Mouse (Mus musculus) hindbrain, embryonic 14.5 days (tissue): ENCODE results near the gene Akip1. TPM values are rescaled to one million over a fixed set of nuclear protein-coding genes. Genes with fewer than 3 reads are reported as not detected.
A peak's percentile ranks its signal among the peaks of the same experiment; 100 is the strongest.

Experiments
- ATAC-seq: fragments of 200-750 bp; cut with Nextera tagmentation; 2 replicates; pipeline ENCODE4 v1.8.0; 2017; ENCODE audit warnings: moderate number of reproducible peaks, mild to moderate bottlenecking, moderate TSS enrichment, moderate library complexity; ENCODE audit not compliant: low FRiP score
- DNase-seq: peaks from one replicate; pipeline ENCODE4 v3.0.0-alpha.2; 2015; ENCODE audit warnings: low spot score
- H3K27ac ChIP-seq: fragments of 300-500 bp; sonication (generic); 2 replicates; pipeline ENCODE4 v1.5.1; 2014; ENCODE audit warnings: mild to moderate bottlenecking, moderate library complexity
- H3K27me3 ChIP-seq: fragments of 300-500 bp; sonication (generic); 2 replicates; pipeline ENCODE4 v1.6.1; 2014; ENCODE audit warnings: mild to moderate bottlenecking, low read length, mixed read lengths; ENCODE audit not compliant: control insufficient read depth, insufficient read depth
- H3K36me3 ChIP-seq: fragments of 300-500 bp; sonication (generic); replicated peaks from 2 replicates; pipeline ENCODE4 v1.6.1; 2014; ENCODE audit not compliant: control insufficient read depth, insufficient read depth
- H3K4me1 ChIP-seq: fragments of 300-500 bp; sonication (generic); replicated peaks from 2 replicates; pipeline ENCODE4 v1.6.1; 2014; ENCODE audit warnings: antibody characterized with exemption, low read length, mixed read lengths; ENCODE audit not compliant: control insufficient read depth, insufficient read depth
- H3K4me2 ChIP-seq: fragments of 300-500 bp; sonication (generic); replicated peaks from 2 replicates; pipeline ENCODE4 v1.6.1; 2014; ENCODE audit warnings: mild to moderate bottlenecking, moderate library complexity
- H3K4me3 ChIP-seq: fragments of 300-500 bp; sonication (generic); replicated peaks from 2 replicates; pipeline ENCODE4 v1.5.1; 2014; ENCODE audit warnings: mild to moderate bottlenecking, low read length
- H3K9ac ChIP-seq: fragments of 300-500 bp; sonication (generic); 2 replicates; pipeline ENCODE4 v1.6.1; 2014
- H3K9me3 ChIP-seq: fragments of 300-500 bp; sonication (generic); 2 replicates; pipeline ENCODE4 v1.6.1; 2016; ENCODE audit warnings: low read length; ENCODE audit not compliant: control insufficient read depth
- WGBS: fragments of 180-500 bp; shearing (Covaris S2); extraction: QIAGEN DNeasy Blood & Tissue Kit; methylation state at CpG from one replicate; pipeline ENCODE4 v1.1.7; 2014; 5-methylcytosine and 5-hydroxymethylcytosine counted together
- polyA plus RNA-seq: library from polyadenylated mRNA; unstranded; fragments of >200 nt; fragmentation: Nextera tagmentation; extraction: Ambion mirVana; gene quantifications from 2 replicates; pipeline ENCODE4 v1.2.1, GENCODE M21; 2014

Akip1 gene
- polyA plus RNA-seq, 1 experiment from 2014 or later: 13.0 TPM

DNA sequence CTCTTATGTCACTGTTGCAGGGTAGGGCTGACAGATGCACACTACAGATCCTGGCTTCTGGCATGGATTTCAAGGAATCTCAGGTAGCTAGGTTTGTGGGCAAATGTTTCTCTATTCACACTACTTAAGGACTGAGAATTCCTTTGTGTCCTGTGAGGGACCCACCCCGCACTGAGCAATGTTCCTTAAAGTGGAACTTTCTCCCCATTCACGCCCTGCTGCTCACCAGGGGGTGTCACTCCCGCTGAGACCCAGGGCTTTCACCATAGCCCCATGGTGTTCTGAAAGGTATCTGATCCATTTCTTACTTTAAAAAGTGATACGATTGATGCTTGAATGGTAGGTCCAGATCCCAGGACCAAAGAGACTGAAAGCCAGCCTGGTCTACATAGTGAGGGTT lies 769 bp upstream of the Akip1 start:
- peak overlapping the region; percentile 59 for H3K4me3 ChIP-seq
- H3K9ac ChIP-seq: no peak overlapping the region
- H3K9me3 ChIP-seq: no peaks in the 10 kb centered on the region
- WGBS: 35% methylated on average over 4 of the region's 4 CpGs
- no peaks in the 10 kb centered on the region for H3K36me3 ChIP-seq
- H3K27ac ChIP-seq: no peak overlapping the region
- no peak for DNase-seq
- ATAC-seq: peak; percentile 1; the same call in 1 of the 2 replicates
- H3K4me2 ChIP-seq: peak overlapping the region; percentile 74
- no peaks in the 10 kb centered on the region; the same call in 1 of the 2 replicates for H3K4me1 ChIP-seq
- no peaks in the 10 kb centered on the region for H3K27me3 ChIP-seq

DNA sequence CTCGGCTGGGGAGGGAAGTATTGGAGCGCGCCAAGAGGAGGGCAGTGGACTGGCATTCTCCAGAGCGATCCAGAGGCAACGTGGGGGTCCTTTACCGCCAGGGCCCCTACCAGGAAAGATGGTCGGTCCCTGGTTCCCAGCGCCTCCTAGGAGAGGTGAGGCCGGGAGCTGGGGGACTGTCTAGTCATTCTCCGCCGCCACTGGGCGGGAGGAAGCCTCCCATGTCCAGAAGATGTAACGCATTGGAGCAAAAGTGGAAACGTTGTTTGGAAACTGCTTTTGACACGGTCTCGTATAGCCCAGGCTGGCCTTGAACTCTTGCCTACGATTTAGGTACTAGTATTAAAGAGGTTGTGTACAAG lies 507 bp downstream of the Akip1 start:
- H3K9me3 ChIP-seq: no peaks in the 10 kb centered on the region
- peak overlapping the region; percentile 63 for H3K9ac ChIP-seq
- H3K4me2 ChIP-seq: peak overlapping the region; percentile 74
- H3K36me3 ChIP-seq: peaks cover 3% of the 10 kb centered on the region
- peak overlapping the region; percentile 55 for H3K27ac ChIP-seq
- 1% methylated on average over 16 of the region's 17 CpGs for WGBS
- ATAC-seq (no peak; the same call in 1 of the 2 replicates), DNase-seq (no peak)
- H3K27me3 ChIP-seq: no peaks in the 10 kb centered on the region
- H3K4me1 ChIP-seq: no peaks in the 10 kb centered on the region; the same call in 1 of the 2 replicates
- H3K4me3 ChIP-seq: peak overlapping the region; percentile 59

DNA sequence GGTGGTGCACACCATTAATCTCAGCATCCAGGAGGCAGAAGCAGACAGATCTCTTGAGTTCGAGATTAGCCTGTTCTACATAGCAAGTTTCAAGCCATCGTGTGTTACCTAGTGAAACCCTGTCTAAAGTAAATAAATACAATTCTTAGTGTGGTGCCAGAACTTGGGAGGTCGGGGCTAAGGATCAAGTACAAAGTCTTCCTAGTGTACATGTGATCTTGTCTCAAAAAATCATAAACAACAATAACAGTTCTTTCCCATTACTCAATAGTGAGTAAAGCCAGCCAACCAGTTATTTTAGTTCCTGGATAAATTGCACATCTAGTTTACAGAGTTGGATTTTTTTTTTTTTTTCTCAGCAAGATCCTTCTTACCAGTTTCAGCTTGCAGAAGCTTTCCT lies 971 bp downstream of the Akip1 start:
- no peak for ATAC-seq
- H3K27me3 ChIP-seq: no peaks in the 10 kb centered on the region
- DNase-seq: no peak
- WGBS: 74% methylated on average over 3 of the region's 3 CpGs
- H3K9ac ChIP-seq: no peak overlapping the region
- H3K4me1 ChIP-seq: no peaks in the 10 kb centered on the region; the same call in 1 of the 2 replicates
- H3K4me3 ChIP-seq: peak overlapping the region; percentile 59
- H3K9me3 ChIP-seq: no peaks in the 10 kb centered on the region
- peak overlapping the region; percentile 74 for H3K4me2 ChIP-seq
- peaks cover 7% of the 10 kb centered on the region for H3K36me3 ChIP-seq
- no peak overlapping the region for H3K27ac ChIP-seq

DNA sequence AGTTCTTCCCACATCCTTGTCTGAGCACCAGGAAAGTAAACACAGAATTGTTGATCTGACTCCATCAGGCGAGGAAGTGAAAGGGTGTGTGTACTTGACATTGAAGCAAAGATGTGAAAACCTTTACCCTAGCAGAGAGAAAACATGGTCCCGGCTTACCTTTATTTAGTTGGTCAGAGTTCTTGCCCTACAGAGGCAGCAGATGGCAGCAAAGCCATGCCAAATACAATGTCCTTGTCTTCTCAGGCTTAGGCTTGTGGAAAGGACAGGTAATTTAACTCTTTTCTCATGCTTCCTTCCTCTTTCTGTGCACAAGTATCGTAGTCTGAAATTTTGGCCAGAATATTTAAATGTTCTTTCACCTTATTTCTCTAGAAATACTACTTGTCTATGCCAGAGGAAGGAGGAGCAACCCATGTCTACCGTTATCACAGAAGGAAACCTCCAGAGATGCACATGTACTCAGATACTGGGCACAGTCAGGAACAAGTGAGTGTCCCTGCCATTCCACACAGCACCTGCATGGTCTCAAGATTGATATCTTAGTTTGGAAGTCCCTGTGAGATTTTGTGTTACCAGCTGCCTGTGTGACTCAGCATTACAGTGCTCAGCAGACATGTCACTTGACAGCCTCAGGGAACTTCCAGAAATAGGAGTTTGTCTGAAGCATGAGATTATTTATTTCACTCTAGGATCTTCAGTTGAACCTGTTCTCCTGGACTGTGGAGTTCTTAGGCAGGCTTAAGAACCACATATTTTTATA lies 3.7 kb downstream of the Akip1 start:
- H3K27me3 ChIP-seq: no peaks in the 10 kb centered on the region
- peaks cover 12% of the 10 kb centered on the region for H3K36me3 ChIP-seq
- no peaks in the 10 kb centered on the region; the same call in 1 of the 2 replicates for H3K4me1 ChIP-seq
- DNase-seq (peak; percentile 76), ATAC-seq (no peak)
- H3K4me3 ChIP-seq: no peak overlapping the region
- 53% methylated on average over 4 of the region's 4 CpGs for WGBS
- H3K9ac ChIP-seq: no peak overlapping the region
- no peaks in the 10 kb centered on the region for H3K9me3 ChIP-seq
- no peak overlapping the region for H3K4me2 ChIP-seq
- H3K27ac ChIP-seq: no peak overlapping the region

DNA sequence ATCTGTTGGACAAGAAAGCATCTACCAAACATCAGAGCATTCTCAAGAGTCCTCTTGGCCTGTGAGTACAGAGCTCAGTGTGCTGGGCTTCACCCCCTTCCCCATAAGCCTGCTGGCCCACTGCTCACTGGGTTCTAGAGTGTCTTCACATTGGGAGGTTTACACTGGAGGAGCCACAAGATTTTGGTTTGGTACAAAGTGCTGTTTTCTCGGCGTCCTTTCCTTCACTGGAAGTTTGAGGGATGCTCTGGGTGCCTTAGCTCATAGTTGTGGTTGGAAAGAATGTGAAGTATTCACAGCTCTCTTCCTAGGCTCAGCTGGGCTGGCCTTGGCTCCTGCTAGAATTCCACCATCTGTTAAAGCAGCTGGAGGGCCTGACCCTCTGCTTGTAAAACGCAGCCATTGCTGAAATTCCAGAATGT lies 5.5 kb downstream of the Akip1 start:
- Histone ChIP-seq H3K27ac (no peak overlapping the region), H3K27me3 (no peaks in the 10 kb centered on the region), H3K36me3 (peaks cover 23% of the 10 kb centered on the region), H3K4me2 (no peak overlapping the region), H3K4me3 (no peak overlapping the region), H3K4me1 (no peaks in the 10 kb centered on the region), H3K9me3 (no peaks in the 10 kb centered on the region), H3K9ac (no peak overlapping the region)
- ATAC-seq: no peak
- no peak for DNase-seq
- 76% methylated on average over 3 of the region's 3 CpGs for WGBS

DNA sequence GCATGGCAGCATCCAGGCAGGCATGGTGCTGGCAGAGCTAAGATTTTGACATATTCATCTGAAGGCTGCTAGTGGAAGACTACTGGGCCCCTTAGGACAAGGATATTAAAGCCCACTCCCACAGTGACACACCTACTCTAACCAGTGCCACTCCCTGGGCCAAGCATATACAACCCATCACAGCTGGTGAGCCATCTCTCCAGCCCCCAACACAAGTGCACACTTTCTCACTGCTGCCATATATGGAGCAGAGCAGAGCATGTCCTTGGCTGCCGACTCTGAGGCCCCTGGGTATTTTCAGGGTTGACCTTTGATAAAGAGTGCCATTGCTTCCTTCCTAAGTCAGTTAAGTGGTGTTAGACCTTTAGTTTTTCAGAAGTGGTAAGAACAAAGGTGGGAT lies 6.6 kb downstream of the Akip1 start:
- DNase-seq (no peak), ATAC-seq (no peak)
- H3K27me3 ChIP-seq: no peaks in the 10 kb centered on the region
- 88% methylated on average over 1 of the region's 1 CpGs for WGBS
- no peak overlapping the region for H3K4me2 ChIP-seq
- no peak overlapping the region for H3K27ac ChIP-seq
- no peak overlapping the region for H3K9ac ChIP-seq
- H3K4me1 ChIP-seq: no peaks in the 10 kb centered on the region
- H3K36me3 ChIP-seq: peaks cover 23% of the 10 kb centered on the region
- H3K9me3 ChIP-seq: no peaks in the 10 kb centered on the region
- no peak overlapping the region for H3K4me3 ChIP-seq

DNA sequence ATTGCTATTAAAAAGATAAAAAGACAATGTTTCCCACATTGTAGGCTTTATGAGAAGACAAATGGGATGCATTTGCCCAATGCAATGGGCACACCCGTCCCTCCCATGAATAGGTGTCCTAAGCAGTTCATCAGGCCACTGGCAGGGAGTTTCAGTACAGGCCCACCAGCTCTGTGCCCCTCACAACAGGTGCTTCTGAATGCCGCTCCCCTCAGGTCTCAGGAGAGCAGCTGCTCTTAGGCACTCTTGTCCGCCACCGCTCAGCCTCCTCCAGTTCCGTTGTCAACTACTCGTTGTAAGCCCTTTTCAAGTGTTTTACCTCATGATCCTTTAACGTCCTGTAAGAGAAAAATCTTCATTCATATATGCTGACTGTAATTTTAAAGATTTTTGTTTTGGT lies 8.7 kb downstream of the Akip1 start:
- H3K27me3 ChIP-seq: no peaks in the 10 kb centered on the region
- ATAC-seq (no peak), DNase-seq (no peak)
- H3K27ac ChIP-seq: no peak overlapping the region
- H3K36me3 ChIP-seq: peaks cover 23% of the 10 kb centered on the region
- H3K9me3 ChIP-seq: no peaks in the 10 kb centered on the region
- no peak overlapping the region for H3K4me2 ChIP-seq
- H3K4me3 ChIP-seq: no peak overlapping the region
- no peaks in the 10 kb centered on the region for H3K4me1 ChIP-seq
- no peak overlapping the region for H3K9ac ChIP-seq
- 90% methylated on average over 7 of the region's 7 CpGs for WGBS

DNA sequence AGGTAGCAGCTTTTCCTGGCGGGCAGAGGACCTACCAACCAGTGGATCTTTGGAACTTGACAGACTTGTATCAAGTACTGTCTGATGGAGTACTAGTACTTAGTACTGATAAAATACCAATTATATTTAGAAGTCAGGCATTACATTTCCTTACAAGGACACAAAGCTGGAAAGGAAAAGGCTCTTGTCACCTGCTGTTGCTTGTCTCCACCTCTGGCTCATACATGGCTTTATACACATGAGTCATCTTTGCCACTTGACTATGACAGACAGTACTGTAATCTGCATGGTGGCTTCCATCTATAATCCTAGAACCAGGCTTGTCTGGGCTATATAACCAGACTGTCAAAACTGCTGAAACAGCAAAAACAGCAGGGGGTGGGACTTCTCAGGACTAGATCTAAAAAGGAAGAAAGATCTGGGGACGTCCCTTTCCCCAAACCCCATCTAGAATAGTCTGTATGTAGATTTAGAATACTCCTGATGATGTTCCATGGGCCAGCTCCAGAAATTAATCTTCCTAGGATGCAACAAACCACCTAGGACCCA lies 10.0 kb downstream of the Akip1 start:
- H3K4me1 ChIP-seq: no peaks in the 10 kb centered on the region
- no peak overlapping the region for H3K9ac ChIP-seq
- H3K4me2 ChIP-seq: no peak overlapping the region
- ATAC-seq: no peak
- no peak overlapping the region for H3K27ac ChIP-seq
- no peak for DNase-seq
- H3K9me3 ChIP-seq: no peaks in the 10 kb centered on the region
- no peak overlapping the region for H3K4me3 ChIP-seq
- peaks cover 23% of the 10 kb centered on the region for H3K36me3 ChIP-seq
- 87% methylated on average over 2 of the region's 2 CpGs for WGBS
- H3K27me3 ChIP-seq: no peaks in the 10 kb centered on the region

DNA sequence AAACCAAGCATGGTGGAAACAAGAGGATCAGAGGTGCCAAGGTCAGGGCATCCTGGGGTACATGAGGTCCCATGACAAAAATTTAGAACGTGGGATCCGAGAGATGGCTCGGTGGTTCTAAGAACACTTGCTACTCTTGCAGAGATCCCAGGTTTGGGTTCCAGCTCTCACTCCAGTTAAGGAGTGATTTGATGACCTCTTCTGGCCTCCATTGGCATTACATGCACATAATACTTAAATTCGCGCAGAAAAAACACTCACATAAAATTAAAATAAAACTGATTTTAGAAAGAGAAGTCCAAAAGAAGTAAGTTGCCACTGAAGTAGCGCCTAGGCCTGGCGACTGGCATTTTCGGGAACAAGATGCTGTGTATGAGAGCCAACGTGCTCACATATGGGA lies 15.8 kb downstream of the Akip1 start:
- DNase-seq (peak; percentile 63), ATAC-seq (no peak)
- Histone ChIP-seq H3K4me2 (no peak overlapping the region), H3K9ac (no peak overlapping the region), H3K9me3 (no peaks in the 10 kb centered on the region), H3K4me1 (no peaks in the 10 kb centered on the region), H3K36me3 (no peaks in the 10 kb centered on the region), H3K27ac (no peak overlapping the region), H3K27me3 (no peaks in the 10 kb centered on the region), H3K4me3 (no peak overlapping the region)
- WGBS: 71% methylated on average over 9 of the region's 9 CpGs
